Mouse (Mus musculus) layer of hippocampus, adult 8-10 months (tissue): ENCODE measurements around the gene Pimreg. TPM values are rescaled to one million over a fixed set of nuclear protein-coding genes. Genes with fewer than 3 reads are reported as not detected.

Experiments used
- DNase-seq, 2 experiments: peaks; one replicate each; pipeline ENCODE4 v3.0.0; 2022; ENCODE audit warnings: low spot score in 2 of 2
- total RNA-seq, 4 experiments: library from RNA; stranded (reverse); gene quantifications; 2 replicates each; pipeline ENCODE4 v1.2.4; 2022

The Pimreg gene
- total RNA-seq: under 1 TPM in 2 of 4 experiments, not detected in 2; 0.58 to 0.77 TPM

DNA sequence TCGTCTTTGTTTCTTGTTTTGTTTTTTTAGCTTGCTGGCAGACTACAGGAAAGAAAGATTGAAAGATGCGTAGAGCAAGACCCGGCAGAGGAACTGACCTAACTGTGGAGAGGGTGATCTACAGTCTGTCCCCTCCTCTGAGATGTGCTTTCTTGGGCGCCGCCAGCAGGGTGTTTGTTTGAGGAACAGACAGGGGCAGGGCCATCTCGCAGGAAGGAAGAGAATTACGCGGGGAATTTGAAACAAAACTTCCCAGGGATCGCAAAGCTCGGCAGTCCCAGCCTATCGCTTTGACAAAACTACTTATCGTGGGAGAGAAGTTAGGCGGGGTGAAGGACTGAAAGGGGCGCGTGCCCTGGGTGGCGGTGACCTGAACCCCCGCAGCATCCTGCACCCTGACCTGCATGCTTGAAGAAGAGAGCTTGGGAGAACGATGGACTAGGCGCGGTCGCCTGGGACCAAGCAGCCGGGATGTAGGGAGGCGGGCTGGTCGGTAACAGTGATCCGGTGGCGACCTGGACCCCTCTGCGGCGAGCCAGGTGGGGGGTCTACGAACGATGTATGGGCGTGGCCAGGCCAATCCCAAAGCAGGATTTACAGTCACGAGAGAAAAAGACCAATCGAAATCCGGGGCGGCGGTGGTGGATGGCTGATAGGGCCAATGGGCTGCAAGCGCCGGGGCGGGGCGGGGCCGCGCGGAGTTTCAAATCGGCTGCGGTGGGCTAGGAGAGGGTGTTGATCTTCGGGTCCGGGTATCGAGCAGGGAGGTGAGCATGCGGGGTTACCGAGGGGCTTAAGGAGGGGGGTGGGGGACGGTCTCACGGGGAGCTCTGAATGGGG is at the start of gene Pimreg:
TSS of gene Pimreg (plus strand) at position 265 of the 840 bp plus-strand sequence.
- DNase-seq: peak; percentile 70 to 71

- DNase-seq: no peak
Measured at GRCm38 (mm10) chr11:71992438-71992837, 49.4 kb upstream of the Pimreg start.

GRCm38 (mm10) chr11:71995968-71996511 is 45.8 kb upstream of the Pimreg start:
- peak in 1 of 2 experiments; percentile 55 for DNase-seq

DNA sequence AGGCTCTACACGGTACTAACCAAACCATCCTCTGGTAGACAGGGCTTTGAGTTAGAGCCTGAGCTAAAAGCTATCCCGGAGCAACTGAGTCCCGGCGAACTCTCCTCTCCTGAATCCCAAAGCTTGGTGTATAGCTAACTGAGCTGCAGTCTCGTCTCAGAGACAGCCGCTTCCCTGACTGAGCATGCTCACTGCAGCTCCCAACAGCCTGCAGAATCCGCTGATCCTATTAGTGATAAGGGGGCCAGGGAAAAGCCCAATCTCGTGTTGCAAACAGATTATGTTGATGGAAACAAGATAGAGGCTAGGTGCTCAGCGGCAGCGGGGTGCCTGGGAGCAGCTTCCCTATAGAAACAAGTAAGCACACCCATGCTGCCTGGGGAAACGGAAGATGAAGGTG is 45.0 kb upstream of the Pimreg start:
- DNase-seq: no peak

DNA sequence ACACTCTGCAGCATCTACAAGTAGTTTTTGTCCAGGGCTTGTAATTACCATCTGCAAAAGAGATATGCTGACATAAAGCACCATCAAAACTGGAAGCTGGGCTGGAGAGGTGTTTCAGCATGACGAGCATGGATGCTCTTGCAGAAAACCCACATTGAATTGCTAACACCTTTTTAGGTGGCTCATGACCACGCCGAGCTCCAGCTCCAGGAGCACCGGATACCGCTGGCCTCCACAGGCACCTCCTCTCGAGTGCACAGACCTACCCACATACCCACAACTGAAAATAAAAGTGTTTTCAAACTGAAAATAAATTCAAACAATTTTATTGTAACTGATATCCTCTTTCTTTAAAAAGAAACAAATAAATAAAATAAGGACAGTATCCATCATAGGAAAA is 41.6 kb upstream of the Pimreg start:
- no peak for DNase-seq

- DNase-seq: no peak
Measured at GRCm38 (mm10) chr11:72002138-72002853, 39.5 kb upstream of the Pimreg start.

- DNase-seq: no peak
Measured at GRCm38 (mm10) chr11:72003171-72003570, 38.7 kb upstream of the Pimreg start.

DNA sequence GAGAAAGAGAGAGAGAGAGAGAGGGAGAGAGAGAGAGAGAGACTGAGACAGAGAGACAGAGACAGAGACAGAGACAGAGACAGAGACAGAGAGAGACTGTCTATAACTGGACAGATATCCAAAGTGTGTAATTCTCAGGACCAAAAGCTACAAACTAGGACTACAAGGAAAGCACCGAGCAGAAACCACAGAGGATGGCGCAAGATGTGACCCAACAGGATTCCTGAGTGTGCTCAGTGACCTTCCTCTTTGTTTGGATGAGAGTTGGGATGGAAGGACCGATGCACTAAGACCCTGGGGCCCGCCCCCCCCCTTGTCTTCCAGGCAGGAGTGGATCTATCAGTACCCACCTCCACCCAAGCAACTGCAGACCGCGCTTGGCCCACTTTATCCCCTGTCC is 36.3 kb upstream of the Pimreg start:
- no peak for DNase-seq

GRCm38 (mm10) chr11:72010367-72010766 is 31.5 kb upstream of the Pimreg start:
- DNase-seq: no peak

GRCm38 (mm10) chr11:72010940-72011722 is 30.7 kb upstream of the Pimreg start:
- DNase-seq: no peak

DNA sequence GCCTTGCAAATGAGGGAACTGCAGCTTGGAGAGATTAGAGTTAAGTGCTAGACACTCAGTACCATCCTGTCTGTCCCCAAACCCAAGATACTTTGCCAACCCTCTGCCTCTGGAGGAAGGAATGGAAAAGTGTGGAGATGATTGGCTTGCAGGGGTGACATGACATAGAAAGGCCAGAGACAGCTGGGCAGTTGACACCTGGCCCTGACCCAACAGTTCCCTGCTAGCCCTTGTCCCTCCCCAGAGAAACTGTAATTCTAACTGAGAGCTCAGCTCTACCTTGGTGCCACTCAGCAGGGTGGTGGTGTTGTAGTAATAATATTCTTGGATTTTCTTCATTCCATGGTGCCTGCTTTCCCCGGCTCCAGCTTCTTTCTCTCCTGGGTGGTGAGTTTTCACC is 29.9 kb upstream of the Pimreg start:
- no peak for DNase-seq

- no peak for DNase-seq
Measured at GRCm38 (mm10) chr11:72014674-72015073, 27.2 kb upstream of the Pimreg start.

DNA sequence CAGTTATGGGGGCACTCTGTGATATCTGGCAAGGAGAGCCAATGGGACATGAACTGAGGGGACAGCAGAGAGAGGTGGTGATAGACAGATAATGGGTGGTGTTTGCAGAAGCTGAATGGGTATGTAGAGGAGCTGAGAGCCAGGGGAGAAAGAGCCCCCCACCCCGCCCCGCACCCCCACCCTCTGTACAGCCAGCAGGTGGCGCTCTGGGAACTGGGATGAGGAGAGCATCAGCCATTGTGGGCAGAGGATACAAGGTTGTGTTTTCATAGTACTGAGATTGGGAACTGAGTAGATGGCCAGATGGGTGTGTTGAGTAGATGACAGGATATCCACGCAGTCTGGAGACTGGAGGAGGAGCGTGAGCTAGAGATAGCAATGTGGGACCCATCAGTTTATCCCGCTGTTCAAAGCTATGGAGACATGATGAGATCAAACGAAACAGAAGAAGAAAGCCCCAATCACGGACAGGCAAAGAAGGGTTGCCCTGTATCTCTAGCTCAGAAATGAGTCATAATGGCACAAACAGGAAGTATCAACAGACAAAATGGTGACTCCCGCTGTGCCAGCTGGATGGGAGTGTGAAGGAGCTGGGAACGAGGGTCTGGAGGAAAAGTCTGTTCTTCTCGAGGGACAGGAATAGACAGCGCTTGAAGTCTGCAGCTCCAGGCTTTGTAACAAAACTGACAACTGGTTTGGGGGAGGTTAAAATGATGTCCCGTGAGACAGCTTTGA is 25.1 kb upstream of the Pimreg start:
- DNase-seq: peak in 1 of 2 experiments; percentile 30

DNA sequence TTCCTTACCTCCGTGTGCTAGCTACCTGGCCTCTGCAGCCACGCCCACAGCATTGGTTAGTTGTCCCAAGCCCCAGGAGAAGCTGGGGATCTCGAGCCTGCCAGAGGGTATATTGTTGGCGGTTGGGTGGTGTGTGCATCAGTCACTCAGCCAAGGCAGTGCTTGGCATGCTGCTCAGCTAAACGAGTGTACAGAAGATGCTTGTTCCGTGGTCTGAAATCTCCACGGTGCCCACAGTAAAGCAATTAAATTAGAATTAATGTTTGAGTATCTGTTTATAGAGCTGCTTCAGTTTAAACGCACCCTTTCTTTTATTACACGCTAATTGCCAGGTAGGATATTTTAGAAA is 24.6 kb upstream of the Pimreg start:
- no peak for DNase-seq

GRCm38 (mm10) chr11:72021015-72021414 is 20.8 kb upstream of the Pimreg start:
- no peak for DNase-seq

DNA sequence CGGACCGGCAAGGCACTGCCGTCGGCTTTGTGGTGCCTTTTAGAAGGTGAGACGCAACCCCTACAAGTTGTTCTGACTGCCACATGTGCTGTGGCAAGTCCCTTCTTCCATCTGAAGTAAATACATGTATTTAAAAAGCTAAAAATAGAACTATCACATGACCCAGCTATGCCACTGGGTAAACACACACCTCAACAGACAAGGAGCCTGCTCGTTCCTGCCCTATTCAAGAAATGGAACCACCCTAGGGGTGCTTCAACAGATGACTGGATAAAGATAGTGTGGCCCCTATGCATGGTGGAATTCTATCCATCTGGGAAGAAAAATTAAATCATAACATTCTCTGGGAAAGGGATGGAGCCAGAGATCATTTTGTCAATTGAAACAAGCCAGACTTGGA is 19.0 kb upstream of the Pimreg start:
- no peak for DNase-seq

GRCm38 (mm10) chr11:72023581-72023980 is 18.3 kb upstream of the Pimreg start:
- DNase-seq: no peak

DNA sequence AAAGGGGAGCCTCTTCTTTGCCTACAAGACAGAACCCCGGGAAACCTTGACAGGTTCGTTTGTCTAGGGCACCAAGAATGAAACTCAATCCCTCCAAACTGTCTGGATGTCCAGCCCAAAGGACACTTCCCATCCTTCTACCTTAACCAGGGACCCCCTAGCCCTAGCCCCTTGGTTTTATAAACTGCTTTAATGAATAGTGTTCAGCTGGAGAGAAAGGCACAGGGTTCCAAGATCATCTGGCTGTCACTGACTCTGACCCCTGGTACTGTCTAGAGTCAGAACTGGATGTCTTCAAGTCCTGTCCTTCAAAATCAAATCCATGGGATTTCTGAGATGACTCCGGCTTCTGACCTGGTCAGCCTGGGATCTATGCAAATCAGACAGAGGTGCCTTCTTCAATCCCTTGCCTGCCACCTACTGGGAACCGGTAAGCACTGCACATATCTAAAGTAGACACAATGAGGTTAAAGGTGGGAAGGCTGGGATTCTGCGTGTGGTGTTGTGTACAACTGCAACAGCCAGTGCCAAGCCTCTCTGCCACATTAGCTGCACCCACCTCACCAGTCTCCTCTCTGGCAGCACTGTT is 17.5 kb upstream of the Pimreg start:
- peak; percentile 37 to 68 for DNase-seq

GRCm38 (mm10) chr11:72025843-72026242 is 16.0 kb upstream of the Pimreg start:
- DNase-seq: no peak

- DNase-seq: no peak
Measured at GRCm38 (mm10) chr11:72026516-72026915, 15.3 kb upstream of the Pimreg start.

GRCm38 (mm10) chr11:72027836-72028235 is 14.0 kb upstream of the Pimreg start:
- no peak for DNase-seq
